Mouse (Mus musculus): Measurements from ENCODE around the gene Dglucy. TPM values are rescaled to one million over a fixed set of nuclear protein-coding genes. Genes with fewer than 3 reads are reported as not detected.

The Dglucy gene
- polyA plus RNA-seq, 1 experiment: 21.9 TPM

DNA sequence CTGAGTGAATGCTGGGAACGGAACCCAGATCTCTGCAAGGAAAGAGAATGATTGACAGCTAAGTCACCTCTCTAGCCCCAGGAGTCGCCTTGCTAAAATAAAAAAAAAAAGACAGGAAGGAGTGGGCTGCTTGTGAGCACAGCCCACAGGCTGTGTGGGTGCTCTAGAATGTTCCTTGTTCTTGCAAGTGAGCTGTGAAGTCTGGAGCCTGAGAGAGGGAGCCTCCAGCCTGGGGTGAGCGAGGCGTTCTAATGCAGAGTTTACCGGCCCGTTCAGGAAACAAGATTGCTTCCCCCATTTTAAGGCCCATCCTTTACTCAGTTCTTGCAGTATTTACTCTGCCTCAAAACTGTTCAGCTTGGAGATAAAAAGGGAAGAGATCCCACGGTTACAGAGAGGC, 28.4 kb downstream of the Dglucy start:
- Histone ChIP-seq H3K27ac (ENCODE audit: insufficient read depth, low read length) (no peak overlapping the region), H3K4me3 (ENCODE audit: insufficient read depth, low read length) (no peak overlapping the region), H3K4me1 (ENCODE audit: control insufficient read depth, insufficient read depth, low read length) (no peaks in the 10 kb centered on the region)
- no peak for TF ChIP-seq CTCF (IDR thresholded peaks at IDR 0.05; ENCODE audit: borderline replicate concordance, insufficient read depth, low read length)
- no peak for TF ChIP-seq POLR2A (IDR thresholded peaks at IDR 0.05; ENCODE audit: low read depth, low read length)

DNA sequence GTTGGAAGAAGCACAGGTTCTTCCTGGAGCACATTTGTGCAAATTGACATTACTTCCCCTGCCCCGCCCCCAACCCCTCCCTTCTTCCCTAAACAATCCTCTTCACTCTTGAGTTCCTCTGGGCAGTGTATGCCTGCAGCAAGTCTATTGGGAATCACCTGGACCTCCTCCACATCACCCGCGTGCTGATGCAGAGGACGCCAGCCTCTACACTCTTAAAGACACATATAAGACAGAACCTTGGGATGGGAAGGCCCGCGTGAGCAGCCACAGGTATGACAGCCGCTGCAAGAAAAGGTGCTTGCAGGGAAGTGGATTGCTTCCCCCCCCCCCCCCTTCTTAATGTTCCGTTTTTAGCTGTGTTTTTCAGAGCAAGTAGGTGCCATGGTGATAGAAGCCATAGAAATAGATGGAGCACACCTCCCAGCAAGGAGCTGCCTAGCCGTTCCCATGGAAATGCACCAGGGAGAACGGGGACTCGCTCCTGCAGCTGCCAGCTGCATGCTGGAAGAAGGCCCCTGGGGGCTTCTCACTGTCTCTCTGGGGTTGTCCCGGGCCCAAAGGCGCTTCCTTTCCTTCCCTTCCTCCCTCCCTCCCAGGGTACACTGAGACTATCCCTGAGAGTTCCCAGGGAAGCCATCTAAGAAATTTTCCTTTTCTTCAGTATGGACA, 29.9 kb downstream of the Dglucy start:
- Histone ChIP-seq H3K27ac (ENCODE audit: insufficient read depth, low read length) (no peak overlapping the region), H3K4me1 (ENCODE audit: control insufficient read depth, insufficient read depth, low read length) (no peaks in the 10 kb centered on the region), H3K4me3 (ENCODE audit: insufficient read depth, low read length) (no peak overlapping the region)
- TF ChIP-seq POLR2A (IDR thresholded peaks at IDR 0.05; ENCODE audit: low read depth, low read length) (no peak), CTCF (IDR thresholded peaks at IDR 0.05; ENCODE audit: borderline replicate concordance, insufficient read depth, low read length) (no peak)

DNA sequence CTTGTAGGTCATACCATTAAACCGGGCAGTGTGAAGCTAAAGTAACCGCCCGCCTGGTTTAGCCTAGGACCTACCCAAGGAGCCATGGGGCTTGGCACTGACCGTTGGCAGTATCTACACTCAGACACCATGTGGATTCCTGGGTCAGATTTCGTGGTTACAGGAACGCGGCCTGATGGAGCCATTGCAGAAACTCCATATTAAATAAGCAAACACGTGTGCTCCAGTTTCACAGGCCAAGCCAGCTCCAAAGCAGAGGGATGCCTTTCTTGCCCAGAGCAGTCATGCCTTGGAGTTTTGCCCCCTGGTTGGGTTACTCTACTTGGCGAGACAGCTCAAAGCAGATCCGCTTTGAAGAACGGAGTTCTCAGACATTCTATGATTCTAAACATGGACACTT, 31.7 kb downstream of the Dglucy start:
- H3K4me3 ChIP-seq (ENCODE audit: insufficient read depth, low read length): no peak overlapping the region
- H3K27ac ChIP-seq (ENCODE audit: insufficient read depth, low read length): no peak overlapping the region
- H3K4me1 ChIP-seq (ENCODE audit: control insufficient read depth, insufficient read depth, low read length): no peaks in the 10 kb centered on the region
- TF ChIP-seq CTCF (IDR thresholded peaks at IDR 0.05; ENCODE audit: borderline replicate concordance, insufficient read depth, low read length) (no peak), POLR2A (IDR thresholded peaks at IDR 0.05; ENCODE audit: low read depth, low read length) (no peak)

DNA sequence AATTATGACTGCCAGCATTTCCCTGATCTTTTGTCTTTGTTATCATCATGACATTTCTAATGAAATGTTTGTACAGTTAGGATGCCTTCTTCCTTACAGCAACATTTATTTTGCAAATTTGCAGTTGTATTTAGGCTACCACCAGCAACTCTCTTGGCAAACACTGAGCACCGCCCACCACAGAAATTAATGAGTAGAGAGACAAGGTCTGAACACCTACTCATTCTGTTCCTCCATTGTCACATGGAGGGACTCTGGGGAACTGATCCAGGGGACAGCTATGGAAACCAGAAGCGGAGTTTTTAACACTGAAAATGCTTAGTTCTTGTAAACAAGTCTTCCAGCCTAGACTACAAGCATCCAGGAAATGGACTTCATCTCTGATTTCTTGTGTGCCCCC, 35.0 kb downstream of the Dglucy start:
- H3K4me1 ChIP-seq (ENCODE audit: control insufficient read depth, insufficient read depth, low read length): no peaks in the 10 kb centered on the region
- no peak overlapping the region for H3K4me3 ChIP-seq (ENCODE audit: insufficient read depth, low read length)
- no peak overlapping the region for H3K27ac ChIP-seq (ENCODE audit: insufficient read depth, low read length)
- no peak for TF ChIP-seq CTCF (IDR thresholded peaks at IDR 0.05; ENCODE audit: borderline replicate concordance, insufficient read depth, low read length)
- no peak for TF ChIP-seq POLR2A (IDR thresholded peaks at IDR 0.05; ENCODE audit: low read depth, low read length)

DNA sequence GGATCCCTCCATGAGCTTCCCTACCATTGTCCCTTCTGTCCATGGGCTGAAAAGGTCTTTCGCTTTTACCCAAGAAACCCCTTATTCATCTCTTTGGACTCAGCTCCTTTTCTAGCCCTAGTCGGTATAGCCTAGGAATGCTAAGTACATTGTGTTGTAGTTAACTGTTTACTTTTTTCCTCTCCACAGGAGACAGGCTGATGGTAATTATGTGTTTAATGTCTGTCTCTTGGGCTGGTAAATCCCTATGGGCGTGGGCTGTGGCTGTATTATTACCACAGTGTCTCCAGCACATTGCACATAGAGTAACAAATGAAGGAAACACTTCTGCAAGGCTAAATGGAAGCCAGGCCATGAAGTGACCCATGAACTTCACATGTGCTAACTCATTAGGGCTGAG, 35.8 kb downstream of the Dglucy start:
- Histone ChIP-seq H3K4me1 (ENCODE audit: control insufficient read depth, insufficient read depth, low read length) (no peaks in the 10 kb centered on the region), H3K27ac (ENCODE audit: insufficient read depth, low read length) (no peak overlapping the region), H3K4me3 (ENCODE audit: insufficient read depth, low read length) (no peak overlapping the region)
- TF ChIP-seq CTCF (IDR thresholded peaks at IDR 0.05; ENCODE audit: borderline replicate concordance, insufficient read depth, low read length) (no peak), POLR2A (IDR thresholded peaks at IDR 0.05; ENCODE audit: low read depth, low read length) (no peak)

DNA sequence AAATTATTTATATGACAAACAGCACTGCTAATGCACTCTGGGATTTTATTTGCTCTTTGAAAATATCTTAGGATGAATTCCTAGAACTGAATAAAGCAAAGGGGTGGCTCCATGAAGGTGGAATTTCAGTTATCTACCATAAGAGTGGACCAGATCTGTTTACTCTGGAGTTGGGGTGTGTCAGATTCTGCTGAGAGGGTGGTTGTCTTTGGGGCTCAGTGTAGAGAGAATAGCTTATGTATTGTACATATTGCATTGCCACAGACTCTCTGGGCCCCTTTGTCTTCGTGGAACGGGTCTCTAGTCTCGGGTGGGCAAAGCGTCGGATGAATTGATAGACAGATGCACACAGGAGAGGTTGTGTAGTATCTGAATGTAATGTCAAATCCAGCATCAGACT, 38.0 kb downstream of the Dglucy start:
- TF ChIP-seq CTCF (IDR thresholded peaks at IDR 0.05; ENCODE audit: borderline replicate concordance, insufficient read depth, low read length) (no peak), POLR2A (IDR thresholded peaks at IDR 0.05; ENCODE audit: low read depth, low read length) (no peak)
- no peaks in the 10 kb centered on the region for H3K4me1 ChIP-seq (ENCODE audit: control insufficient read depth, insufficient read depth, low read length)
- no peak overlapping the region for H3K4me3 ChIP-seq (ENCODE audit: insufficient read depth, low read length)
- H3K27ac ChIP-seq (ENCODE audit: insufficient read depth, low read length): no peak overlapping the region

DNA sequence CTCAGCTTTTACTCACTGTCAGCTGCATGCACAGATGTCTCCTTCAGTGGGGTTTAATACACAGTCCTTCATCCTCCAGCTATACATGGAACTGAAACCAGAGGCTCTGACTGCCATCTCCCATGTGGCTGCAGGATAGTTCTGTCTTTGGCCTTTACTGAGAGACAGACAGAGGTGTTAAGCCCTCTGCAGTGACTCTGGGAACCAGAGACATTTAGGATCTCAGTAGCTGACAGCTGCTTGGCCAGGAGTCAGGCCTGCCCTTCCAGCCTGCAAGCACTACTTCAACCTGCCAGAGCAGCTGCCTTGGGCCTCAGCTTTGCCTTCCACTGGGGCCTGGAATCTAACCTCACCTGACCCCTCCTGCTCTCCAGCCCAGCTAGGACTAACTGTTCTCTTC, 41.1 kb downstream of the Dglucy start:
- TF ChIP-seq POLR2A (IDR thresholded peaks at IDR 0.05; ENCODE audit: low read depth, low read length) (no peak), CTCF (IDR thresholded peaks at IDR 0.05; ENCODE audit: borderline replicate concordance, insufficient read depth, low read length) (no peak)
- Histone ChIP-seq H3K27ac (ENCODE audit: insufficient read depth, low read length) (no peak overlapping the region), H3K4me3 (ENCODE audit: insufficient read depth, low read length) (no peak overlapping the region), H3K4me1 (ENCODE audit: control insufficient read depth, insufficient read depth, low read length) (no peaks in the 10 kb centered on the region)

DNA sequence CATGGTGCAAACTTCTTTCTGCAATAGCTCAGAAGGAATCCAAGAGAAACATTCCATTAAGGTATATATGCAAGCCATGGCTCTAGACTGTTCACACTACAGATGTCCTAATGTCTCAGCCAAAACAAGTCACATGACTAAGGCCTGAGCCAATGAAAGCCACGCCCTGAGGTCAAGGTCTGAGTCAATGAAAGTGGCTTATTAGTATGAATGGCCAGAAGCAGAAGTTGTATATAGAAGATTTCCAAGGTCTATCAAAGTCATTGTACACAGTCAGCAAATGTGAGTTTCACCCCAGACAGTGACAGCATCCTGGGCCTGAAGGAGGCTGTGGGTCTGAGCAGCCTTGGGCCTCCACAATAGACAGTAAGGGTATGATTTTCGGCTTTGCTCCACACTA, 52.2 kb downstream of the Dglucy start:
- no peaks in the 10 kb centered on the region; the same call in 1 of the 2 replicates for H3K4me1 ChIP-seq (ENCODE audit: control insufficient read depth, insufficient read depth, low read length)
- H3K4me3 ChIP-seq (ENCODE audit: insufficient read depth, low read length): no peak overlapping the region
- TF ChIP-seq CTCF (IDR thresholded peaks at IDR 0.05; ENCODE audit: borderline replicate concordance, insufficient read depth, low read length) (no peak), POLR2A (IDR thresholded peaks at IDR 0.05; ENCODE audit: low read depth, low read length) (no peak)
- no peak overlapping the region for H3K27ac ChIP-seq (ENCODE audit: insufficient read depth, low read length)

DNA sequence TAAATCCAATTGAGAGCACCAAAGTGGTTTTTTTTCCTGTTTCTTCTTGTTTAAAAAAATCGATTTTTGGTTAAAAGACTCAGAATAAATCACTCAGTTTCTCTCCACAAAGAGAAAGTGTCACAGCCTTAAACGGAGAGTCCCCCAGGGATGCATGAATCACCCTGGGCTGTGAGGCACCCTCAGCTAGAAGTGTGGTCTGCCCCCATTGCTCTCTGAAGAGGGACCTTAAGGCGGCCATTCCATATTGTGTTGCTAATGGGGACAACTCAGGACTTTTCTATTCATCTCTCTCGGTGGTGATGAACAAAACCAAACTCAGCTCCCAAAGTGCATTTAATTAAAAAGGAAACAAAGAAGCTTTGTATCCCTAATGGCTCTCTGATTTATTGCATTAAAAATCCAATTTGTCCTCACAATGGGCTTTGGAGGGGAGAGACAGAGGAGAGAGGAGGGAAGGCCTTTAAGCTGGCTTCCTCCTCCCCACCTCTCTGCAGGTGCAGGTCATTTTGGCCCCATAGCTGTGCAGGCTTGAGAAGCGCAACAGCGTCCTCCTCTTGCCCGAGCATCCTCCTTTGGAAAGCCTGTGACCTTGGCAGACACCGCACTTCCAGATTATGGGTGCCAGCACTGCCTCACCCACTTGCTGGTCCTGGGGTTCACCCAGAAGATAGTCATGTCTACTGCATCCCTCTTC, 52.9 kb downstream of the Dglucy start:
- no peaks in the 10 kb centered on the region; the same call in 1 of the 2 replicates for H3K4me1 ChIP-seq (ENCODE audit: control insufficient read depth, insufficient read depth, low read length)
- TF ChIP-seq POLR2A (IDR thresholded peaks at IDR 0.05; ENCODE audit: low read depth, low read length) (no peak), CTCF (IDR thresholded peaks at IDR 0.05; ENCODE audit: borderline replicate concordance, insufficient read depth, low read length) (no peak)
- H3K4me3 ChIP-seq (ENCODE audit: insufficient read depth, low read length): no peak overlapping the region
- H3K27ac ChIP-seq (ENCODE audit: insufficient read depth, low read length): no peak overlapping the region

DNA sequence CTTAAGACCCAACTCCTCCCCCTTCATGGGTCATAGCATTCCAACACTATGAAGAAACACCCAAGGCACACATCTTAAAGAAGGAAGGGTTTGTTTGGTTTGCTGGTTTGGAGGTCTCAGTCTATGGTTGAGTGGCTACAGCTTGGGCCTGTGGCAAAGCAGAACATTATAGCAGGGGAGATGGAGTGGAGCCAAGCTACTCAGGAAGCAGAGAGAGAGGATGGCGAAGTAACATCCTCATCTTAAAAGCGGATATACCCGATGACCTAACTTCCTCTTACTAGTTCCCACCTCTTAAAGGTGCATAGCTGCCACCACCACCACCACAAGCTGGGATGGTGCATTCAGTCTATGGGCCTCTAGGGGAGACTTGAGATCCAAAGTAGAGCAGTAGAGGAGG, 58.4 kb downstream of the Dglucy start:
- TF ChIP-seq POLR2A (IDR thresholded peaks at IDR 0.05; ENCODE audit: low read depth, low read length) (no peak), CTCF (IDR thresholded peaks at IDR 0.05; ENCODE audit: borderline replicate concordance, insufficient read depth, low read length) (no peak)
- Histone ChIP-seq H3K27ac (ENCODE audit: insufficient read depth, low read length) (no peak overlapping the region), H3K4me1 (ENCODE audit: control insufficient read depth, insufficient read depth, low read length) (no peaks in the 10 kb centered on the region), H3K4me3 (ENCODE audit: insufficient read depth, low read length) (no peak overlapping the region)
